In genomic region chr15:51289916-51290315, GRCm38 (mm10) we compare ENCODE assay signal across 17 mouse cellular contexts.
A peak's percentile ranks its signal among the peaks of the same experiment; 100 is the strongest.
DNase-seq lines count a peak whose midpoint lies in the region; ATAC-seq lines count a peak whose summit lies in the region.
"Had no signal": no experiment of that assay in that cellular context is flagged by ENCODE, and none has a peak within 500 bp of the region (broad histone marks: within the 10 kb centered on the region; RNA-seq: fewer than 3 reads in every experiment).

No protein-coding gene starts in this region.

- 48% methylated on average over 9 of the region's 9 CpGs for WGBS in embryonic facial prominence, embryonic 15.5 days
- WGBS in heart, embryonic 14.5 days = 30% methylated on average over 9 of the region's 9 CpGs
- 45% methylated on average over 9 of the region's 9 CpGs for WGBS in intestine, embryonic 16.5 days

- no peaks in the 10 kb centered on the region for H3K9me3 ChIP-seq in embryonic facial prominence, embryonic 15.5 days (replicated peaks)
- H3K9me3 ChIP-seq in heart, embryonic 14.5 days (ENCODE audit: control insufficient read depth, low read length) = no peaks in the 10 kb centered on the region
- H3K9me3 ChIP-seq in intestine, embryonic 16.5 days (ENCODE audit: control insufficient read depth, low read length) = no peaks in the 10 kb centered on the region
- H3K9me3 ChIP-seq: midbrain, embryonic 13.5 days had no signal

- peak overlapping the region; percentile 25 for H3K4me3 ChIP-seq in embryonic facial prominence, embryonic 15.5 days (replicated peaks)
- peak overlapping the region; percentile 9 to 11; a peak in 1 of 4 replicates for H3K4me3 ChIP-seq in heart, embryonic 14.5 days (ENCODE audit: control insufficient read depth in 1 of 2, insufficient read depth in 1 of 2, low read depth in 1 of 2, low read length in 2 of 2)
- H3K4me3 ChIP-seq in intestine, embryonic 16.5 days (ENCODE audit: low read length) = peak overlapping the region; percentile 29
- H3K4me3 ChIP-seq: myocyte had no signal

- no peaks in the 10 kb centered on the region for H3K36me3 ChIP-seq in embryonic facial prominence, embryonic 15.5 days
- H3K36me3 ChIP-seq in heart, embryonic 14.5 days (ENCODE audit: control insufficient read depth, insufficient read depth, low read length) = no peaks in the 10 kb centered on the region
- no peaks in the 10 kb centered on the region for H3K36me3 ChIP-seq in intestine, embryonic 16.5 days (ENCODE audit: control insufficient read depth, insufficient read depth, low read length)
- H3K36me3 ChIP-seq: midbrain, embryonic 13.5 days had no signal

- H3K4me2 ChIP-seq in embryonic facial prominence, embryonic 15.5 days (replicated peaks) = peak overlapping the region; percentile 35
- peak overlapping the region; percentile 50 for H3K4me2 ChIP-seq in heart, embryonic 14.5 days (ENCODE audit: low read length)
- peak overlapping the region; percentile 23 for H3K4me2 ChIP-seq in intestine, embryonic 16.5 days (ENCODE audit: low read depth, low read length)

- no peak overlapping the region for H3K9ac ChIP-seq in embryonic facial prominence, embryonic 15.5 days
- no peak overlapping the region for H3K9ac ChIP-seq in heart, embryonic 14.5 days (ENCODE audit: low read length)
- H3K9ac ChIP-seq in intestine, embryonic 16.5 days (ENCODE audit: low read depth, low read length) = no peak overlapping the region
- H3K9ac ChIP-seq: midbrain, embryonic 13.5 days had no signal

- H3K27me3 ChIP-seq in embryonic facial prominence, embryonic 15.5 days = no peaks in the 10 kb centered on the region
- H3K27me3 ChIP-seq in heart, embryonic 14.5 days (ENCODE audit: control insufficient read depth, insufficient read depth, low read length) = no peaks in the 10 kb centered on the region
- no peaks in the 10 kb centered on the region for H3K27me3 ChIP-seq in intestine, embryonic 16.5 days (replicated peaks; ENCODE audit: control insufficient read depth, insufficient read depth, low read length)
- H3K27me3 ChIP-seq: midbrain, embryonic 13.5 days had no signal

- no peak for DNase-seq in right cerebral cortex, postnatal 10 days (ENCODE audit: low spot score in 2 of 2)
- no peak for DNase-seq in cerebellum, adult 18-20 months
- DNase-seq in cerebellum, adult 9-11 months = no peak
- DNase-seq: cerebellum, postnatal 14 days; kidney, adult 8-10 months; kidney, postnatal 36 days; lung, adult 2 months; spleen, adult 18-20 months; thymus, postnatal 14 days had no signal

- peak overlapping the region; percentile 82 for H3K27ac ChIP-seq in embryonic facial prominence, embryonic 15.5 days (replicated peaks)
- no peak overlapping the region for H3K27ac ChIP-seq in heart, embryonic 14.5 days (replicated peaks in 1 of 2; ENCODE audit: control insufficient read depth in 1 of 2, insufficient read depth in 1 of 2, low read depth in 2 of 2, low read length in 2 of 2)
- H3K27ac ChIP-seq in intestine, embryonic 16.5 days (ENCODE audit: low read length) = no peak overlapping the region
- H3K27ac ChIP-seq: midbrain, embryonic 13.5 days had no signal

- no peaks in the 10 kb centered on the region for H3K4me1 ChIP-seq in embryonic facial prominence, embryonic 15.5 days
- H3K4me1 ChIP-seq in heart, embryonic 14.5 days (ENCODE audit: control insufficient read depth in 2 of 2, insufficient read depth in 2 of 2, low read length in 2 of 2) = no peaks in the 10 kb centered on the region
- no peaks in the 10 kb centered on the region for H3K4me1 ChIP-seq in intestine, embryonic 16.5 days (ENCODE audit: control insufficient read depth, insufficient read depth, low read length)

- 0 out of 2 replicates have a peak, but pooled peaks have one; percentile 25 for ATAC-seq in common myeloid progenitor, adult 5-6 weeks (replicated peaks; ENCODE audit: low read depth, poor library complexity, severe bottlenecking)
- ATAC-seq in embryonic facial prominence, embryonic 15.5 days (ENCODE audit: insufficient number of reproducible peaks, low FRiP score, low TSS enrichment, low read depth) = no peak
- no peak; the same call in 1 of the 2 replicates for ATAC-seq in heart, embryonic 14.5 days (ENCODE audit: insufficient number of reproducible peaks, insufficient read depth, low FRiP score, low read depth)
- no peak for ATAC-seq in intestine, embryonic 16.5 days
- ATAC-seq: forebrain, embryonic 16.5 days; hindbrain, embryonic 16.5 days; midbrain, embryonic 13.5 days had no signal
